Mouse (Mus musculus) testis, adult 2 months (tissue): ENCODE data around the gene Pak6.

Experiments
- CTCF ChIP-seq: fragments of 200-500 bp; IDR thresholded peaks from 2 replicates; pipeline ENCODE4 v1.5.1; 2012; ENCODE audit warnings: low read depth, mild to moderate bottlenecking, inconsistent platforms, low read length, moderate library complexity; ENCODE audit not compliant: control insufficient read depth, insufficient read depth, insufficient replicate concordance
- POLR2A ChIP-seq: fragments of 200-500 bp; IDR thresholded peaks from 2 replicates; pipeline ENCODE4 v1.6.1; 2012; ENCODE audit warnings: low read depth, mild to moderate bottlenecking, inconsistent platforms, low read length, moderate library complexity; ENCODE audit not compliant: control insufficient read depth

DNA sequence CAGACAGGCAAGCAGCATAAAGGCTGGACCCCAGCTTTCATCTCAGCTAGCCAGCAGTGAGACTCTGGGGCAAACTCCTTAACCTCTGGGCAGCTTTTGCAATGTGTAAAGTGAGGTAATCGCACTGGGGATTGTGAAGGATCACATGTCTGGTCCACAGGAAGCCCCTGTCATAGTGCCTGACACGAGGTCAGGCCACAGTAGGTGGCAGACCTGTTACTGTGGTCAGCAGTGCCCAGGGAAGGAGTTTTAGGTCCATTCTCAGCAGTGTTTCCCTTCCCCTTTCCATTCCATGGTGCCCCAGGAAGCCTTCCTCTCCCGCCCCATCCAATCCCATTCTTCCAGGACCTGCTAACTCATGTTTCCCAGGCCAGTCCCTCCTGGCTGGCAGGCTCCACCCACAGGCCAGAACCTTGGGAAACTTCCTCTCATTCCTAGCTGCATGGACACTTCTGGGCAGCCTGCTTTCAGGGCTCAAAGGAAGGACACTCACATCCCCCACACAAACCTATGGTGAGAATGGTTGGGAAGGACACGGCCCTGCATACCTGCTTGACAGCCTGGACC is 46.6 kb downstream of the Pak6 start:
- peak; percentile 27; the same call in 1 of the 2 replicates for TF ChIP-seq POLR2A
- no peak for TF ChIP-seq CTCF
